Mouse (Mus musculus) megakaryocyte-erythroid progenitor cell, adult 5-6 weeks (primary cell): ENCODE measurements at regions not wholly inside any gene's neighbourhood (a gene's known extent, or its start where the extent isn't known, plus 50 kb on each side); places are given as distances from the start of the nearest gene placed in this dataset.

Experiments
- ATAC-seq: replicated peaks from 2 replicates; pipeline ENCODE4 v1.8.0; 2016; ENCODE audit warnings: mild to moderate bottlenecking, inconsistent platforms; ENCODE audit not compliant: severe bottlenecking, poor library complexity, low FRiP score, low TSS enrichment

DNA sequence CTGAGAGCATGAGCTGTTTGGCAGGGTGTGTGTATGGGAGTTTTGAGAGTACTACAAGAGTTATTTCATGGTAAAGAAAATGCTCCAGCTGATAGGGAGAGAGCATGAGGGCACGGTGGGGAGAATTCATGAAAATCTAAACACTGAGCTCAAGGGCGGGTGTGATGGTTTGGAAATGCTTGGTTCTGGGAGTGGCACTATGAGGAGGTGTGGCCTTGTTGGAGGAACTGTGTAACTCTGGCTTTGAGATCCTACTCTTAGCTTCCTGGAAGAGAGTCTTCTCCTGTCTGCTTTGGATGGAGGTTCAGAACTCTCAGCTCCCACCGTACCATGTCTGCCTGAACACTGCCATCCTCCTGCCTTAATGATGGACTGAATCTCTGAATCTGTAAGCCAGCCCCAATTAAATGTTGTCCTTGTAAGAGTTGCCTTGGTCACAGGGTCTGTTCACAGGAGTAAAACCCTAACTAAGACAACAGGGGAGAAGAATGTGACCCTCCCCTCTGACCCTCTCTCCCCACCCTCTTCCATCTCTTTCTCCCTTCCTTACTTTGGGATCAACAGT, 58.7 kb upstream of the Ubash3b start:
- ATAC-seq: no peak

- ATAC-seq: no peak
These were observed 57.2 kb upstream of the Ubash3b start for GRCm38 (mm10) chr9:41218702-41219101.

DNA sequence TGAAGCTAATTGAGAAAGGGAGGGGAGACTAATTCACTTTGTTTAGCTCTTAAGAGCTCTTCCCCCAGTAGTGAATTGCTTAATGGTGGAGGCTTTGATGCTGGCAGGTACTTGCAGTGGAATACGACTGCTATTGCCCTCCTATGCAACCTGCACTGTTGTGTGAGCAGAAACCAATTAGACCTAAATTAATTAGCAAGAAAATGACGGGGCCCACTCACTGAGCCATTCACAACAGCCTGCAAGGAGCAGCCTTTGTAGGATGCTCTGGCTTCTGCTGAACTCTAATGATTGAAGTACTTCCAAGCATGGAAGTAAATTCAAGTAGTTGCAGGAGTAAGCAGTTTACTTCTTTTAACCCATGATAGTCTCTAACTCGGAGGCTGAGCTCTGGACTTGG, 54.8 kb upstream of the Ubash3b start:
- ATAC-seq: no peak

DNA sequence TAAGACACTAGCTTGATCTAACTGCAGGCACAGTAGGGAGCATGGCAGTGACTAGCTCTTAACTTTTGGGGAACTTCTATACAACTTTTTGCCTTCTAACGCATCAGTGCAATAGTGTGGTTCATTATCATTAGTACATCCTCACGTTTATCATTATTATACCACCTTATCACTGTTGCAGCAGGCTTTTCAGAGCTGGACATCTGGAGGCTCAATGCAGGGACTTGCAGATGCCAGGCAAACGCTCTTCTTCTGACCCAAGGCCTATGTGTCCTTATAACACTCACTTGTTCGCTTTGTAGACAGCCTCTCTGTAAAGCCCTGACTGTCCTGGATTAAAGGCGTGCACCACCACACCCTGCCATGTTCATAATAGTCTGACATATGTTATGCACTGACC, 53.5 kb upstream of the Ubash3b start:
- peak; percentile 63; the same call in 1 of the 2 replicates for ATAC-seq

DNA sequence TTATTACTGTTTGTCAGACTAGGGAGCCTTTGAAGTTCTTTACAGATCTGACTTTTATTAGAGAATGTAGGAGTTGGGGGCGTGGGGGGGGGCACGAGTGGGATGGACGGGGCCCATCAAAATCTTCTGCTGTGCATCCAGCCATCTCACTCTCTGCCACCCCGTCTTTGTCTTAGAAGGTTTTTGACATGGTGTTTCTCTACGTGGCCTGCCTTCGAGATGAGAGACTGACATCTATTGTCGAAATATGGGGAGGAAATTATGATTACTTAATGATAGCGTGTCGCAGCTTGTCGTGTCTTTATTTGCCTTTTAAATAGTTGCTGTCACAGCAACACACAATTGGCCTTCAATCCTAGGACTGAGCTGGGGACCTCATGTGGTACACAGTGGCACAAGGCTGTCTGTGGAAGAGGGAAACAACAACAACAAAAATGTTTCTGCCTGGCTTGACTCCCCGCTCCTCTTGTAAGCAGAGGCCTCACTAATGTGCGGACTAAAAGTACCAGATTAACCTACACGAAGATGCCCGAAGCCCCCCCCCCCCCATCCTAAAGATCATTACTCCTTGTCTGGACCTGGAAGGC, 51.5 kb upstream of the Ubash3b start:
- ATAC-seq: no peak

- peak; percentile 55; the same call in 1 of the 2 replicates for ATAC-seq
These were observed 50.9 kb upstream of the Ubash3b start for GRCm38 (mm10) chr9:41212303-41212901.

GRCm38 (mm10) chr9:41211865-41212302, 50.4 kb upstream of the Ubash3b start:
- no peak for ATAC-seq
